Mouse (Mus musculus) ES-E14 (cell line): Measurements from ENCODE around the gene Ptx4.
A peak's percentile ranks its signal among the peaks of the same experiment; 100 is the strongest.

Source experiments
- CHD2 ChIP-seq: IDR thresholded peaks from 2 replicates; pipeline ENCODE4 v1.6.1; 2014; ENCODE audit warnings: mild to moderate bottlenecking, low read depth, low read length, inconsistent platforms
- HCFC1 ChIP-seq: IDR thresholded peaks from 2 replicates; pipeline ENCODE4 v1.6.1; 2012; ENCODE audit warnings: low read length, inconsistent platforms, borderline replicate concordance; ENCODE audit not compliant: insufficient read depth
- MAFK ChIP-seq: IDR thresholded peaks from 2 replicates; pipeline ENCODE4 v1.6.1; 2014; ENCODE audit warnings: mild to moderate bottlenecking, low read depth, low read length, inconsistent platforms; ENCODE audit not compliant: insufficient read depth
- ZC3H11A ChIP-seq: IDR thresholded peaks from 2 replicates; pipeline ENCODE4 v1.6.1; 2012; ENCODE audit warnings: low read depth, mild to moderate bottlenecking, inconsistent platforms, low read length, borderline replicate concordance
- ZNF384 ChIP-seq: IDR thresholded peaks from 2 replicates; pipeline ENCODE4 v1.6.1; 2012; ENCODE audit warnings: low read depth, low read length, inconsistent platforms

DNA sequence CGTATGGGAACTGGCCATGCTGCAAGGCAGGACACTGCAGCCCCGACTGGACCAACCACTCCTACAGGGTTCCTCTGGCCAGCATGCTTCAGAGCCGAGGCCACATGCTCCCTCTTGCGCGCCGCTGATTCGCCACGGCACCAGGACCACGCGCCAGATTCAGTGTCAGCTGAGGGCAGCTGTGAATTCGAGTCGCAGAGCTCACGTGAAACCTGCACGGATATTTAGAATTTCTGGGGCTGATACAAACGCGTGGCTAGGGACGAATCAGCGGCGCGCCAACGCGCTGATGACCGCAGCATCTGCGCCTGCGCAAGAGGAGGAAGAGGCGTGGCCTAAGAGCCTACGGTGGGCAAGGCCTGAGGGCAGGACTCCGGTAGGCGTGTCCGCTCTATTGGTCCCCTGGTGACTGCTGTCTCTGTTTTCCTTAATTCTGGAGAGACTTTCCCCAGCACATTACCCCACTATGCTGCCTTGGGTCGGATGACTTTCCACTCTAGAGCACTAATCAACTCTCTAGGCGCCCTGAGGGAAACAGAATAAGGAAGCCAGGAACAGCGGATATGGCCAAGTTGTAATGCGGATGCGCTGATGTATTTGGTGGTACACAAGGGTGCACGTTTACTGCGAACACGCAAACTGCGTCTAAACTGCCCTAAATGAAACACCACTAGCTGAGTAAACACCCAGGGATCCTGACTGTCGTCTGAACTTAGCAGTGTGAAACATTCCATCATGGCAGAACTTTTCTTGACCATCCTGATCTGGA lies 4.7 kb upstream of the Ptx4 start, which contains the start of gene Telo2:
- TF ChIP-seq MAFK (no peak), HCFC1 (peak; percentile 31; the same call in 1 of the 2 replicates), ZC3H11A (peak; percentile 98), CHD2 (no peak), ZNF384 (no peak)
